Mouse (Mus musculus) hindbrain, embryonic 16.5 days (tissue): ENCODE measurements around the gene Btg3. TPM values are rescaled to one million over a fixed set of nuclear protein-coding genes. Genes with fewer than 3 reads are reported as not detected.

Source experiments
- ATAC-seq: fragments of 200-750 bp; cut with Nextera tagmentation; 2 replicates; pipeline ENCODE4 v1.8.0; 2017; ENCODE audit warnings: moderate TSS enrichment, moderate library complexity
- H3K27ac ChIP-seq: fragments of 300-500 bp; sonication (generic); 2 replicates; pipeline ENCODE4 v1.5.1; 2014; ENCODE audit warnings: low read depth, mild to moderate bottlenecking, control low read depth, low read length, moderate library complexity
- H3K27me3 ChIP-seq: fragments of 300-500 bp; sonication (generic); replicated peaks from 2 replicates; pipeline ENCODE4 v1.6.1; 2014; ENCODE audit warnings: low read length; ENCODE audit not compliant: control insufficient read depth, insufficient read depth
- H3K36me3 ChIP-seq: fragments of 300-500 bp; sonication (generic); 2 replicates; pipeline ENCODE4 v1.6.1; 2014; ENCODE audit warnings: mild to moderate bottlenecking, low read length, moderate library complexity, mixed read lengths; ENCODE audit not compliant: control insufficient read depth, insufficient read depth
- H3K4me1 ChIP-seq: fragments of 300-500 bp; sonication (generic); 2 replicates; pipeline ENCODE4 v1.6.1; 2014; ENCODE audit warnings: low read depth, low read length; ENCODE audit not compliant: control insufficient read depth, insufficient read depth
- H3K4me2 ChIP-seq: fragments of 300-500 bp; sonication (generic); 2 replicates; pipeline ENCODE4 v1.6.1; 2014; ENCODE audit warnings: mild to moderate bottlenecking, low read length, control low read depth, moderate library complexity
- H3K4me3 ChIP-seq: fragments of 300-500 bp; sonication (generic); 2 replicates; pipeline ENCODE4 v1.5.1; 2014; ENCODE audit warnings: mild to moderate bottlenecking, low read length, control low read depth, moderate library complexity
- H3K9ac ChIP-seq: fragments of 300-500 bp; sonication (generic); 2 replicates; pipeline ENCODE4 v1.6.1; 2014; ENCODE audit warnings: low read depth, mild to moderate bottlenecking, control low read depth, low read length, moderate library complexity
- H3K9me3 ChIP-seq: fragments of 300-500 bp; sonication (generic); 2 replicates; pipeline ENCODE4 v1.6.1; 2014; ENCODE audit warnings: mild to moderate bottlenecking, low read length, moderate library complexity; ENCODE audit not compliant: control insufficient read depth
- WGBS: fragments of 180-500 bp; shearing (Covaris S2); extraction: QIAGEN DNeasy Blood & Tissue Kit; methylation state at CpG from one replicate; pipeline ENCODE4 v1.1.7; 2014; 5-methylcytosine and 5-hydroxymethylcytosine counted together
- polyA plus RNA-seq: library from polyadenylated mRNA; unstranded; fragments of >200 nt; fragmentation: Nextera tagmentation; extraction: Ambion mirVana; gene quantifications from 2 replicates; pipeline ENCODE4 v1.2.1, GENCODE M21; 2015

Btg3 gene
- polyA plus RNA-seq, 1 experiment from 2014 or later = 10.5 TPM

DNA sequence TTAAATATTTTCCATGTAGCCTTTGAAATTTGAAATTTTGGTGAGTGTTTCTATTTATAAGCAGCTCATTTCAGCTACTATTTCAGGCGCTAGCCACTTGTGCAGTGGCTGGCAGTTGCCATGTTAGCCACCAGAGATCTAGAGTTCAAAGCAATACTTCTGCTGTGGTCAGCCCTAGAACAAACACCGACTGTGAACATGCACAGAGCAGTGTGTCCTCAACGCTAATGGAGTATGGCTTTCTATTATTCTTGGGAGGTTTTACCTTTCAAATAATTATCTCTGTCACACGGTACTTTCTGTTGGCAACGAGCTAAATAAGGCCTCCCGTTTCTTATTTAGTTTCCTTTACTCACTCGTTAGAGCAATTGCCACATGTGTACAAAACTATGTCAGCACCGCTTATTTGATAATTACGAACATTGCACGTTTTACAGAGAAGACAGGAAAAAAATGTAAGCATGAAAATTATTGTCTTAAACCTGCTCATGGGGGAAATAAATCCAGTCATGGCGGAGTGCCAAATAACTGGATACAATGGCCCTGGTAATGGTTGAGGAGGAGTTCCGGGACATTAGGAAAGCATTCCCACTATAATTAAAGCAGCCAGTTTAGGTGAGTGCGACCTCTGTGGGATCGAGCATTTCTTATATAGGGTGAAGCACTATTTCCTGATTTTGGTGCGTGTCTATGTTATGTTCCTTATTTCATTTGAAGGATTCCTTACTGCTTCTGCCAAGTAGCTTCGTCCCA lies 63.7 kb downstream of the Btg3 start:
- H3K27me3 ChIP-seq = no peaks in the 10 kb centered on the region
- ATAC-seq = 0 out of 2 replicates have a peak, but pooled peaks have one; percentile 16
- H3K27ac ChIP-seq = no peak overlapping the region
- peaks cover 8% of the 10 kb centered on the region for H3K4me1 ChIP-seq
- H3K9me3 ChIP-seq = no peaks in the 10 kb centered on the region
- H3K9ac ChIP-seq = no peak overlapping the region
- peak overlapping the region; percentile 25 for H3K4me2 ChIP-seq
- 27% methylated on average over 16 of the region's 16 CpGs for WGBS
- H3K36me3 ChIP-seq = no peaks in the 10 kb centered on the region; the same call in 1 of the 2 replicates
- H3K4me3 ChIP-seq = no peak overlapping the region

DNA sequence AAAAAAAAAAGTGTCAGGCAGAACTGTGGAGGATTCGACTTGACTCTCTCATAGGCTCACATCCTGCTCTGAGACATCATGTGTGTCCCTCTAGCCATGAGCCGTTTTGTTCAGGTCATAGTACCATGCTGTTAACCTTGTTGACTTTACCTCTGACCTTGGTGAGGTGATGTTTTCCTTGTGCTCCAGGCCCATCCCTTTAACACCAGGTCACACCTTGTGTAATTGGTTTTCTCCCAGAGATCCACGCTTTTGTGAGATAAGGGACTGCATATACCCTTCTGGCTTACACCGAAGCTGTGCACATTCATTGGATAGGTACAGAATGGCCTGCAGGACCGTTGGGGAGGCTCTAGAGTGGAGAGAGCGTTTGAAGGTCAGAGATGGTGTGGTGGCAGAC lies 67.7 kb downstream of the Btg3 start:
- Histone ChIP-seq H3K4me3 (no peak overlapping the region), H3K9me3 (no peaks in the 10 kb centered on the region), H3K9ac (no peak overlapping the region), H3K4me1 (peaks cover 11% of the 10 kb centered on the region), H3K4me2 (no peak overlapping the region), H3K27ac (no peak overlapping the region), H3K36me3 (no peaks in the 10 kb centered on the region; the same call in 1 of the 2 replicates), H3K27me3 (no peaks in the 10 kb centered on the region)
- ATAC-seq = no peak
- WGBS = 92% methylated on average over 6 of the region's 6 CpGs

DNA sequence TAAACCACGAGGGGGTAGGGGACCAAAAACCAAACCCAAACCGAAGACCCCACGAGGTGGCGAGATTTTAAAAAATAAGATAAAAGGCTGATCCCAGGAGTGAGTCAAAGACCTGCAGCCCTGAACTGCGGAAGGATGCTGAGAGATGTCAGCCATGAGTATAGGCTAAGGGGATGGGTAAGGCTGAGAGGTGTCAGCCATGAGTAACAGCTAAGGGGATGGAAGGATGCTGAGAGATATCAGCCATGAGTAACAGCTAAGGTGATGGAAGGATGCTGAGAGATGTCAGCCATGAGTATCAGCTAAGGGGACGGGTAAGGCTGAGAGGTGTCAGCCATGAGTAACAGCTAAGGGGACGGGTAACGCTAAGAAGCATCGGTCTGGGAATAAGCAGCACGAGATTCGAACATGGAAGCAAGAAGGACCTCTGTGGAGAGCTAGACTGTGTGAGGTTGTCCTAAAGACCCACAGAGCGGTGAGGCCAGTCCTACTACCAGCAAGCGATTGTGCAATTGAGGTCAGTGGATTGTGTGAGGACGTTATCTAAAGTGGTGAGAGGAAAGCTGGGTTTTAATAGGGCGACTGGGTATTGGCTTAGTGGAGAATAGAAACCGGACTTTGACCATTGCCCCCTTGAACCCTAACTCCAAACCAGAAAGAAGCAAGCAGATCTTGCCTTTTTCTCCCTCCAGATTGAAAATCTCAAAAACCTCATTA lies 69.4 kb downstream of the Btg3 start:
- H3K4me1 ChIP-seq = peaks cover 15% of the 10 kb centered on the region
- no peaks in the 10 kb centered on the region for H3K27me3 ChIP-seq
- no peak overlapping the region for H3K27ac ChIP-seq
- H3K4me2 ChIP-seq = no peak overlapping the region
- 95% methylated on average over 16 of the region's 16 CpGs for WGBS
- H3K36me3 ChIP-seq = no peaks in the 10 kb centered on the region; the same call in 1 of the 2 replicates
- no peak for ATAC-seq
- H3K9me3 ChIP-seq = no peaks in the 10 kb centered on the region
- no peak overlapping the region for H3K9ac ChIP-seq
- H3K4me3 ChIP-seq = no peak overlapping the region

DNA sequence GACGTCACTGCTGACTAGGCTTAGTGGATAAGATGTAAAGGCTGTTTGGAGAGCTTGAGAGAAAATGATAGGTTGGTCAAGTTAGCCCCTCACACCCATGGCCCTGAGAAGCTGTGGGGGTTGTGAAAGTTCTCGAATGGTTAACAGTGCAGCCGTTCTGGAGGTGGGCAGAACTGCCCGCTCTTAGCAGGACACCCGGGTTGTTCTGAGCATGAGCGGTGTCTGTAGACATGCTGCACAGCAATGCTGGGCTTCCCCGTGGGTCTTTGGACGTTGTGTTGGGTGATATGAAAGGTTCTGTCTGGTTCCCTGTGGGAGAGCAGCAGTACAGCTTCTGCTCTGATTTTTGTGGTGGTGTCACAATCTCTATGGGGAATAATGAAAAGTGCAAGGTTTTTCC lies 70.4 kb downstream of the Btg3 start:
- Histone ChIP-seq H3K27me3 (no peaks in the 10 kb centered on the region), H3K4me3 (no peak overlapping the region), H3K9ac (no peak overlapping the region), H3K4me1 (peaks cover 15% of the 10 kb centered on the region), H3K9me3 (no peaks in the 10 kb centered on the region), H3K27ac (no peak overlapping the region), H3K36me3 (no peaks in the 10 kb centered on the region; the same call in 1 of the 2 replicates), H3K4me2 (no peak overlapping the region)
- WGBS = 87% methylated on average over 8 of the region's 8 CpGs
- ATAC-seq = no peak

DNA sequence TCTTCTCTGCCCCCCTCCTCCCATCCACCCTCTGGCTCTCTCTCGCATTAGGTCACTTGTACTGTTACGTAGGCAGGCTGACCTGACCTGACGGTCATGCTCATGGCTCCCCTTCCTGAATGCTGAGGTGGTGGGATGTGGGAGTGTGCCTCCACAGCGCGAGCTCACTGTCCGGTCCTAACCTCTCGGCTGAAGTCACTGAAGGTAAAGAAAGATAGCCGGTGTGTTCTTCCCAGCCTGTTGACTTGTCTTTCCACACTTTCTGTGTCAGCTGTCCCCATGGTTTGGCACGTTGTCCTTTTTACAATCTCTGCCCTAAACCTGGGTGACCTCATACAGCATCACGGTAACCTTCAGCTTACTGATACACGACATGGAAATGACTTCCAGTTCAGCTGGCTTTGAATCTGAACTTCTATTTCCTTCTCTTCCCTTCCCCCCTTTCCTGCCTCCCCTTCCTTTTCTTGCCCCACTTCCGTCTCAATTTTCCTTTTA lies 71.3 kb downstream of the Btg3 start:
- no peak overlapping the region for H3K4me3 ChIP-seq
- peaks cover 15% of the 10 kb centered on the region for H3K4me1 ChIP-seq
- H3K4me2 ChIP-seq = no peak overlapping the region
- no peaks in the 10 kb centered on the region for H3K9me3 ChIP-seq
- H3K27ac ChIP-seq = no peak overlapping the region
- no peak for ATAC-seq
- H3K27me3 ChIP-seq = no peaks in the 10 kb centered on the region
- H3K36me3 ChIP-seq = no peaks in the 10 kb centered on the region; the same call in 1 of the 2 replicates
- 85% methylated on average over 12 of the region's 12 CpGs for WGBS
- H3K9ac ChIP-seq = no peak overlapping the region

DNA sequence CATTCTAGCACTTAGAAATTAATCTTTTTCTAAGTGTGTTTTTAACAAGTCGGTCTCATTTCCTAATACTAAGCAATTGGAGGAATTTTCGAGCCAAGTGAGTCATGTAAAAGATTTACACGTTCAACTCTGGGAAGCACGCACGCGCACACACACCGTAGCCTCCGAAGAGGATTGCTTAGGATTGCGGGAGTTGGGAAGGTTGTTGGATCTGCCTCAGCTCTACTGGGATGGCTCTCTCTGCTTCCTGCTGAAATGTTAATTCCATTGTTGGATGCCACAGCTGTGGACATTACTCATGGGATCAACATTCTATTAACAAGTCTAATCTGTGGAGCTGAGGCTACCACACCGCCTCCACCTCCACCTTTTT lies 74.3 kb downstream of the Btg3 start:
- no peaks in the 10 kb centered on the region for H3K27me3 ChIP-seq
- no peak for ATAC-seq
- 1% methylated on average over 10 of the region's 10 CpGs for WGBS

DNA sequence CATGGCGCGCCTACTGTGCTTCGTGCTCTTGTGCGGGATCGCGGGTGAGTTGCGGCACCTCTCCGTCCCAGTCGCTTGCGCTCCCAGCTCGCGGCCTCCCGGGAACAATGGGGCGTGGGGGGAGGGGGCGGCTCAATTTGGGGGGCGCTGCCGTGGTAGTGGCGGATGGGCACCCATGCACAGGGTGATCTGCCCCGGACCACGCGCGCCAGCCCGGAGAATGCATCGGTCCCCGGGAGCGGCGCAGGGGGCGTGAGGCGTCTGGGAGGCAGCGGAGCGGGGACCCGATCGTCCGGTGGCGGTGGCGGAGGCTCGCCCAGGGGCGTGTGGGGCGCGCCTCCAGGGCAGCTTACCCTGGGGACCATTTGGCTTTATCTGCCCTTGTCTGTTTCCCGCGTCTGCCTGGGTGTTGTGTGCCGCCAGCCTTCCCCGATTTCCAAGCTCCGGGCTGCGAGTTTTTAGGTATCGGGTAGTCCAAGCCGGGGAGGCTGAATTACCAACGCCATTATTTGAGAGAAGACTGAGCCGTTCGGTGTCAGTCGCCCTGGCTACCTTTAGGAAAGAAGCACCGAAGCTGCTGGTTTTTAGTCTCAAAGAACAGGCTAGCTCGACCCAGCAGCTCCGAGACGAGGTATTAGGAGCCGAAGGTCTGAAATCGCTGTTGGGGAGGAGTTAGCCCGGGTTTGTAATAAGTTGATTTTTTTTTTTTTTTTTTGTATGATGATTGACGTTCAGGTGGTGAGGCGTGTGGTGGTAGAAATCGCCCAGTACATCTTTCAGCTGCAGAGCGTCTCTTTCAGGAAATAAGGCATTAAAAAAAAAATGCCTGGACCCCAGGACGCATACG lies 74.9 kb downstream of the Btg3 start:
- peak overlapping the region; percentile 89 for H3K4me3 ChIP-seq
- under 1% methylated on average over 61 of the region's 65 CpGs for WGBS
- peak overlapping the region; percentile 95 for H3K9ac ChIP-seq
- H3K9me3 ChIP-seq = no peaks in the 10 kb centered on the region
- no peaks in the 10 kb centered on the region for H3K36me3 ChIP-seq
- H3K27me3 ChIP-seq = no peaks in the 10 kb centered on the region
- peaks cover 15% of the 10 kb centered on the region for H3K4me1 ChIP-seq
- peak overlapping the region; percentile 96 for H3K27ac ChIP-seq
- H3K4me2 ChIP-seq = peak overlapping the region; percentile 87
- ATAC-seq = peak; percentile 68

More for the DNA sequence above, 74.3 kb downstream of the Btg3 start:
- Histone ChIP-seq H3K9ac (peak overlapping the region; percentile 95), H3K4me1 (peaks cover 15% of the 10 kb centered on the region), H3K9me3 (no peaks in the 10 kb centered on the region), H3K36me3 (no peaks in the 10 kb centered on the region), H3K27ac (peak overlapping the region; percentile 96), H3K4me3 (peak overlapping the region; percentile 89), H3K4me2 (peak overlapping the region; percentile 87)

DNA sequence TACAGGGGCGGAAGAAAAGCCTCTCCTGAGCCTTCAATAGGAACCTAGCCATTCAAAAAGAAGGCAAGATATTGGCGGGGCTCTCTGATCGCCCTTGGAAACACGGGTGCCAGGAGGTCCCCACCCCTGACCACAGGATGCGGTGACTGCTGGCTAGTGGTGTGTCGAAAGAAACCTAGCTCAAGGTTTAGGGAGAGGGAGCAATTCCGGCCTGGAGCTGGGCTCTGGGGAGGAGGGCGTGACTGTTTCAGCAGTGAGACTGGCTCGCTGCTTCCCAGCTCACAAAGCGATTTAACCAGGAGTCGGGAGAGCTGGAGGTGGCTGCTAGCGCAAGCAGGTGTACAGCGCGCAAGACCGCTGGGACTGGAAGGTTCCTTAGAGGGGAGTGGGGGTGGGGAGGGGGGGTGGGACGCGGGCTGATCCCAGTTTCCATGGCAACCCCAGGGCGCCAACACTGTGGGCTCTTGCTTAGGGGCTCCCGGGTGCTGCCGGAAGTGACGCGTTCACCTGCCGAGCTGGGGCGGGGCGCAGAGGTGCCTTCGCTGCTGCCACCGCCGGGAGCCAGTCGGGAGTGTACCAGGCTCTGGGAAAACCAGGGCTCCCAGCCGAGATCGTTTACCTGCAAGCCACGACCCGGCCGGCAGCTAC lies 75.7 kb downstream of the Btg3 start, which contains the start of gene Cxadr:
Cxadr (plus strand) TSS at position 307 of the 648 bp plus-strand sequence.
- ATAC-seq = peak; percentile 95

More for the DNA sequence above, 75.7 kb downstream of the Btg3 start, which contains the start of gene Cxadr:
- Histone ChIP-seq H3K27ac (peak within 1 kb of the TSS; percentile 96), H3K4me2 (peak within 1 kb of the TSS; percentile 87), H3K36me3 (no peaks in the 10 kb centered on the region), H3K27me3 (no peaks in the 10 kb centered on the region), H3K4me3 (peak within 1 kb of the TSS; percentile 89), H3K9ac (peak within 1 kb of the TSS; percentile 95), H3K9me3 (no peaks in the 10 kb centered on the region), H3K4me1 (peaks cover 15% of the 10 kb centered on the region)
- WGBS = under 1% methylated on average over 27 of the region's 34 CpGs
